Mouse (Mus musculus): ENCODE measurements around the gene Cisd1.

DNA sequence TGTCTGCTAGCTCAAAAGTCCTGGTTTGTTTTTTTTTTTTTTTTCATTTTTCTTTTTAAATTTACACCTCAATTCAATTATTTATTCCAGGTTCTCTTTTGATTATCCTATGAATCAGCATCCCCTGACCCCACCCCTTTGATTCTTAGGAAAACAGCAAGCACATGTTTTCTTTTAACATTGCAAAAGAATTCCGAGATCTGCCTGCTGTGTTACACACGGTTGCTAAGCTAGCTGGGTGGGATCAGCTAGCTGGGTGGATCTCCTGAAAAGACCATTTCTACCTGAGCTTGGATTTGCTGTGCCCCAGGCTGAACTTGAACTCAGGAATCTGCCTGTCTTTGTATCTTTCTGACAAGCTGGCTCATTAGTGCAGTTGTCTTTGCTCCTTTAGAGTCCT is 1.4 kb upstream of the Cisd1 start:
- TF ChIP-seq CTCF (IDR thresholded peaks at IDR 0.05; ENCODE audit: low read depth, low read length) (no peak), POLR2A (IDR thresholded peaks at IDR 0.05; ENCODE audit: borderline replicate concordance, low read depth, low read length) (no peak)

Measured in bone marrow macrophage, adult 2 months (primary cell).